Mouse (Mus musculus) heart, adult 2 months (tissue): ENCODE measurements at regions not wholly inside any gene's neighbourhood (a gene's known extent, or its start where the extent isn't known, plus 50 kb on each side); places are given as distances from the start of the nearest gene placed in this dataset.

Experiments used
- CTCF ChIP-seq: fragments of 200-600 bp; IDR thresholded peaks from 2 replicates; pipeline ENCODE4 v1.8.1; 2022; ENCODE audit warnings: antibody characterized with exemption, mild to moderate bottlenecking, moderate library complexity
- EP300 ChIP-seq: fragments of 200-500 bp; IDR thresholded peaks from 2 replicates; pipeline ENCODE4 v1.6.1; 2011; ENCODE audit warnings: low read depth, low read length, control low read depth; ENCODE audit not compliant: insufficient read depth
- POLR2A ChIP-seq: fragments of 200-500 bp; IDR thresholded peaks from 2 replicates; pipeline ENCODE4 v1.6.1; 2011; ENCODE audit warnings: mild to moderate bottlenecking, low read depth, low read length, control low read depth; ENCODE audit not compliant: insufficient read depth

DNA sequence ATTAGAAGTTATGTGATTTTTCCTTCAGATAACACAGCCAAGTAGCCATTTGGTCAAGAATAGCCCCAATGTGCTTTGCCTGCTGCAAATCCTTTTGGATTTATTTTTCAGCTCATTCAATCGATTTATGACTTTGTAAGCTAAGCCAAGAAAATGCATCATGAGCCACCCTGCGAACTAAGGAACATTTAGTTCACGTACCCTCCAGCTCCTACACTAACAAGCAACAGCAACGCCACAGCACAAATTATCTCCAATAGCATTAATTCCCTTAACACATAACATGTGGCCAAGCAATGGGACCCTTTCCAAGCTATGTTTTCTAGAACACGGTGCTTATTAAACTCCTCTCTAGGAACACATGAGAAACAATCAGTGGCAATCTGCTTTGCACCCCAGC, 392.4 kb upstream of the Intu start:
- TF ChIP-seq CTCF: no peak
- TF ChIP-seq POLR2A: no peak
- TF ChIP-seq EP300: no peak
